Mouse (Mus musculus) MEL (cell line): ENCODE results near the gene Rtbdn. TPM values are rescaled to one million over a fixed set of nuclear protein-coding genes. Genes with fewer than 3 reads are reported as not detected.
A peak's percentile ranks its signal among the peaks of the same experiment; 100 is the strongest.

ENCODE experiments used
- DNase-seq: peaks from one replicate; pipeline ENCODE4 v3.0.0; 2011; ENCODE audit warnings: low read depth, low spot score
- H3K27ac ChIP-seq: 2 replicates; pipeline ENCODE4 v1.5.1; 2012; ENCODE audit warnings: low read depth, mild to moderate bottlenecking, control low read depth, low read length, moderate library complexity; ENCODE audit not compliant: control insufficient read depth
- H3K27me3 ChIP-seq, 2 experiments: fragments of 150-350 bp in 1 of 2; sonication (generic) in 1 of 2; 2 replicates each; pipeline ENCODE4 v1.6.1; 2012; ENCODE audit warnings: low read length in 2 of 2, mild to moderate bottlenecking in 2 of 2, improper control_type of control experiment in 1 of 2, moderate library complexity in 1 of 2; ENCODE audit not compliant: insufficient read depth in 2 of 2, control insufficient read depth in 1 of 2
- H3K36me3 ChIP-seq, 2 experiments: 2 replicates each; pipeline ENCODE4 v1.6.1; 2012 to 2014; ENCODE audit warnings: low read length in 2 of 2, improper control_type of control experiment in 1 of 2, inconsistent platforms in 1 of 2, mild to moderate bottlenecking in 1 of 2; ENCODE audit not compliant: insufficient read depth in 2 of 2, control insufficient read depth in 1 of 2
- H3K4me1 ChIP-seq, 2 experiments: fragments of 150-350 bp in 1 of 2; sonication (generic) in 1 of 2; 2 replicates each; pipeline ENCODE4 v1.6.1; 2012; ENCODE audit warnings: low read length in 2 of 2, improper control_type of control experiment in 1 of 2, mild to moderate bottlenecking in 1 of 2; ENCODE audit not compliant: insufficient read depth in 2 of 2, control insufficient read depth in 1 of 2
- H3K4me3 ChIP-seq, 2 experiments: fragments of 150-350 bp in 1 of 2; sonication (generic) in 1 of 2; 2 replicates each; pipeline ENCODE4 v1.5.1; 2012; ENCODE audit warnings: low read depth in 2 of 2, low read length in 2 of 2, mild to moderate bottlenecking in 2 of 2, moderate library complexity in 2 of 2, control low read depth in 1 of 2, improper control_type of control experiment in 1 of 2; ENCODE audit not compliant: control insufficient read depth in 1 of 2, insufficient read depth in 1 of 2
- H3K79me2 ChIP-seq: 2 replicates; pipeline ENCODE4 v1.6.1; 2012; ENCODE audit warnings: mild to moderate bottlenecking, low read length, moderate library complexity; ENCODE audit not compliant: control insufficient read depth, poor library complexity, insufficient read depth
- H3K9ac ChIP-seq: 2 replicates; pipeline ENCODE4 v1.6.1; 2012; ENCODE audit warnings: low read depth, mild to moderate bottlenecking, control low read depth, low read length, moderate library complexity; ENCODE audit not compliant: control insufficient read depth, poor library complexity, severe bottlenecking
- H3K9me3 ChIP-seq: fragments of 150-350 bp; sonication (generic); replicated peaks from 2 replicates; pipeline ENCODE4 v1.6.1; 2012; ENCODE audit warnings: mild to moderate bottlenecking, low read length, improper control_type of control experiment, moderate library complexity; ENCODE audit not compliant: insufficient read depth
- BHLHE40 ChIP-seq: IDR thresholded peaks from 2 replicates; pipeline ENCODE4 v1.6.1; 2012; ENCODE audit warnings: low read depth, mild to moderate bottlenecking, inconsistent platforms, low read length, improper control_type of control experiment, borderline replicate concordance
- CHD1 ChIP-seq: IDR thresholded peaks from 2 replicates; pipeline ENCODE4 v1.6.1; 2012; ENCODE audit warnings: low read depth, mild to moderate bottlenecking, inconsistent platforms, low read length, improper control_type of control experiment
- CTCF ChIP-seq, 3 experiments: IDR thresholded peaks in 2 of 3; conservative IDR thresholded peaks in 1 of 3; 2 replicates each; pipeline ENCODE4 v1.5.1; 2011 to 2012; ENCODE audit warnings: low read length in 3 of 3, low read depth in 2 of 3, mild to moderate bottlenecking in 2 of 3, improper control_type of control experiment in 1 of 3, inconsistent platforms in 1 of 3, mixed read lengths in 1 of 3, moderate library complexity in 1 of 3; ENCODE audit not compliant: control insufficient read depth in 1 of 3, insufficient read depth in 1 of 3, poor library complexity in 1 of 3, severe bottlenecking in 1 of 3
- GATA1 ChIP-seq: IDR thresholded peaks from 2 replicates; pipeline ENCODE4 v1.6.1; 2011; ENCODE audit warnings: low read depth, low read length, improper control_type of control experiment
- JUND ChIP-seq: IDR thresholded peaks from 2 replicates; pipeline ENCODE4 v1.6.1; 2011; ENCODE audit warnings: low read depth, mild to moderate bottlenecking, improper control_type of control experiment, low read length
- MAZ ChIP-seq: IDR thresholded peaks from 2 replicates; pipeline ENCODE4 v1.6.1; 2012; ENCODE audit warnings: low read depth, mild to moderate bottlenecking, inconsistent platforms, low read length, improper control_type of control experiment
- MYB ChIP-seq: IDR thresholded peaks from 2 replicates; pipeline ENCODE4 v1.6.1; 2011; ENCODE audit warnings: mild to moderate bottlenecking, low read depth, low read length, improper control_type of control experiment
- NELFE ChIP-seq: IDR thresholded peaks from 2 replicates; pipeline ENCODE4 v1.6.1; 2011; ENCODE audit warnings: low read depth, low read length, improper control_type of control experiment
- NRF1 ChIP-seq: IDR thresholded peaks from 2 replicates; pipeline ENCODE4 v1.6.1; 2014; ENCODE audit warnings: low read depth, mild to moderate bottlenecking, inconsistent platforms, low read length, improper control_type of control experiment, moderate library complexity; ENCODE audit not compliant: poor library complexity, insufficient read depth, severe bottlenecking
- POLR2A ChIP-seq, 2 experiments: IDR thresholded peaks; 2 replicates each; pipeline ENCODE4 v1.6.1; 2011 to 2012; ENCODE audit warnings: low read length in 2 of 2, mild to moderate bottlenecking in 2 of 2, control low read depth in 1 of 2, improper control_type of control experiment in 1 of 2, low read depth in 1 of 2, moderate library complexity in 1 of 2; ENCODE audit not compliant: control insufficient read depth in 1 of 2, insufficient read depth in 1 of 2, poor library complexity in 1 of 2
- POLR2AphosphoS2 ChIP-seq: IDR thresholded peaks from 2 replicates; pipeline ENCODE4 v1.6.1; 2011; ENCODE audit warnings: low read length, improper control_type of control experiment
- RAD21 ChIP-seq: IDR thresholded peaks from 2 replicates; pipeline ENCODE4 v1.6.1; 2011; ENCODE audit warnings: mild to moderate bottlenecking, low read depth, low read length, improper control_type of control experiment
- SIN3A ChIP-seq: IDR thresholded peaks from 2 replicates; pipeline ENCODE4 v1.6.1; 2012; ENCODE audit warnings: low read length, improper control_type of control experiment, inconsistent platforms
- SMC3 ChIP-seq: IDR thresholded peaks from 2 replicates; pipeline ENCODE4 v1.6.1; 2011; ENCODE audit warnings: low read depth, low read length, improper control_type of control experiment
- TBP ChIP-seq: IDR thresholded peaks from 2 replicates; pipeline ENCODE4 v1.8.0; 2011; ENCODE audit warnings: low read depth, low read length, improper control_type of control experiment
- TCF12 ChIP-seq: IDR thresholded peaks from 2 replicates; pipeline ENCODE4 v1.6.1; 2014; ENCODE audit warnings: low read depth, mild to moderate bottlenecking, inconsistent platforms, low read length, improper control_type of control experiment, moderate library complexity
- ZNF384 ChIP-seq: IDR thresholded peaks from 2 replicates; pipeline ENCODE4 v1.6.1; 2012; ENCODE audit warnings: low read depth, mild to moderate bottlenecking, inconsistent platforms, low read length, improper control_type of control experiment
- polyA plus RNA-seq, 2 experiments: library from polyadenylated mRNA; stranded (reverse) in 1 of 2; unstranded in 1 of 2; fragments of >175 nt in 1 of 2; fragments of >200 nt in 1 of 2; gene quantifications; 2 replicates each; pipeline versions ENCODE4 v1.2.1 to v1.2.4; 2012; ENCODE audit warnings: low replicate concordance in 2 of 2, low read depth in 1 of 2; ENCODE audit not compliant: insufficient read length in 2 of 2, insufficient read depth in 1 of 2, missing spikeins in 1 of 2
- total RNA-seq: library from RNA; depleted of rRNA; stranded (reverse); fragments of 300-350 nt; gene quantifications from 2 replicates; pipeline ENCODE4 v1.2.3, GENCODE M21; 2012

The Rtbdn gene
- total and polyA plus RNA-seq, 3 experiments, result 0.08 to 0.11 TPM; not detected in 1

DNA sequence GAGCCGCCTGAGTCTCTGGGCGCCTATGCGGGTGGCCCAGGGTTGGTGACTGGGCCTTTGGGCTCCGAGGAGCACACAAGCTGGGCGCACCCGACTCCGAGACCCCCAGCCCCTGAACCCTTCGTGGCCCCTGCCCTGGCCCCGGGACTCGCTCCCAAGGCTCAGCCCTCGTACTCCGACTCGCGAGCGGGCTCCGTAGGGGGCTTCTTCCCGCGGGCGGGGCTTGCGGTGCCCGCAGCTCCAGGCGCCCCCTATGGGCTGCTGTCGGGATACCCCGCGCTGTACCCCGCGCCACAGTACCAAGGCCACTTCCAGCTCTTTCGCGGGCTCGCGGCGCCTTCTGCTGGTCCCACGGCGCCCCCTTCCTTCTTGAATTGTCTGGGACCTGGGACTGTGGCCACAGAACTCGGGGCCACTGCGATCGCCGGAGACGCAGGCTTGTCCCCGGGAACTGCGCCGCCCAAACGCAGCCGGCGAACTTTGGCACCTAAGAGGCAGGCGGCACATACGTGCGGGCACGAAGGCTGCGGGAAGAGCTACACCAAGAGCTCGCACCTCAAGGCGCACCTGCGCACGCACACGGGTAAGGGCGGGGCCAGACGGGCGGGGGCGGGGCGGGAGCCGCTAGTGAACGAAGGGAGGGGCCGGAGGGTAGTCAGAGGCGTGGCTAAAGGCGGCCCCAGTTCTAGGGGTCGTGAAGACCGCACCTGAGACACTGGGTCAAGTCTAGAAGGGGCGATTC is 43.7 kb upstream of the Rtbdn start:
- Histone ChIP-seq H3K9ac (peak overlapping the region; percentile 97), H3K27me3 (no peaks in the 10 kb centered on the region), H3K27ac (peak overlapping the region; percentile 97), H3K79me2 (peaks cover 27% of the 10 kb centered on the region), H3K9me3 (no peaks in the 10 kb centered on the region), H3K4me1 (peaks cover 11 to 35% of the 10 kb centered on the region in 2 experiments), H3K36me3 (peaks cover 9 to 26% of the 10 kb centered on the region in 2 experiments; a peak in 3 of 4 replicates), H3K4me3 (peak overlapping the region; percentile 86 to 91)
- peak; percentile 89 for DNase-seq
- TF ChIP-seq POLR2A (IDR thresholded peaks at IDR 0.05; ENCODE audit: control insufficient read depth in 1 of 2, insufficient read depth in 1 of 2, low read depth in 1 of 2, low read length in 2 of 2, poor library complexity in 1 of 2) (peak; percentile 41 to 53; a peak in 2 of 4 replicates), BHLHE40 (no peak), POLR2AphosphoS2 (peak; percentile 53), RAD21 (peak; percentile 40), NRF1 (peak; percentile 68), NELFE (peak; percentile 32; the same call in 1 of the 2 replicates), MYB (no peak), ZNF384 (no peak; the same call in 1 of the 2 replicates), CHD1 (peak; percentile 89; the same call in 1 of the 2 replicates), JUND (no peak), MAZ (peak; percentile 66; the same call in 1 of the 2 replicates), SMC3 (peak; percentile 40), TCF12 (peak; percentile 13; the same call in 1 of the 2 replicates), CTCF (IDR thresholded peaks at IDR 0.05 in 2 of 3, conservative IDR thresholded peaks at IDR 0.05 in 1 of 3; ENCODE audit: control insufficient read depth in 1 of 3, insufficient read depth in 1 of 3, low read depth in 2 of 3, low read length in 3 of 3, poor library complexity in 1 of 3, severe bottlenecking in 1 of 3) (peak; percentile 45 to 89 (median 77); a peak in 5 of 6 replicates), TBP (no peak), SIN3A (peak; percentile 45; the same call in 1 of the 2 replicates), GATA1 (no peak)

DNA sequence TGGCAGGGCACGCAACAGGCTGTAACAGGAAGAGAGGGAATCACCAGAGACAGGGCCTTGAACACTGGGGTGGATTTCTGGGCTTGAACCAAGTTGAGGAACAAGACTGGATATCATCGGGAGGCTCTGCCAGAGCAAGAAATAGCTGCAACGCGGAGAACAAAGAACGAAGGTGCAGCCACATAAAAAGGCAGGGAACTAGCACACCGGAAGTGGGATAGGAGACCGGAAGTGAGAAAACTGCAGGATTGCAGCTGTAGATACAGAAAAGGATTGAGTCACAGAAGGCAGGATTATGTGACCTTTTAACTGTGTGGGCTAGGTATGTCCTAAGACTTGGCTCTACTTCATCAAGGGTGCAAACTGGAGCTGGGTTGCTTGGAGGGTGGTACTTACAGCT is 42.4 kb upstream of the Rtbdn start:
- H3K9me3 ChIP-seq, result no peaks in the 10 kb centered on the region
- peaks cover 9 to 26% of the 10 kb centered on the region in 2 experiments; a peak in 3 of 4 replicates for H3K36me3 ChIP-seq
- peaks cover 35% of the 10 kb centered on the region for H3K79me2 ChIP-seq
- no peak overlapping the region for H3K4me3 ChIP-seq
- H3K4me1 ChIP-seq, result peaks cover 11 to 32% of the 10 kb centered on the region in 2 experiments
- H3K27me3 ChIP-seq, result no peaks in the 10 kb centered on the region
- no peak for DNase-seq
- TF ChIP-seq BHLHE40 (no peak), ZNF384 (no peak), TBP (no peak)
- H3K27ac ChIP-seq, result no peak overlapping the region
- peak overlapping the region; percentile 2; the same call in 1 of the 2 replicates for H3K9ac ChIP-seq
